Mouse (Mus musculus): ENCODE measurements at regions not wholly inside any gene's neighbourhood (a gene's known extent, or its start where the extent isn't known, plus 50 kb on each side); places are given as distances from the start of the nearest gene placed in this dataset.

DNA sequence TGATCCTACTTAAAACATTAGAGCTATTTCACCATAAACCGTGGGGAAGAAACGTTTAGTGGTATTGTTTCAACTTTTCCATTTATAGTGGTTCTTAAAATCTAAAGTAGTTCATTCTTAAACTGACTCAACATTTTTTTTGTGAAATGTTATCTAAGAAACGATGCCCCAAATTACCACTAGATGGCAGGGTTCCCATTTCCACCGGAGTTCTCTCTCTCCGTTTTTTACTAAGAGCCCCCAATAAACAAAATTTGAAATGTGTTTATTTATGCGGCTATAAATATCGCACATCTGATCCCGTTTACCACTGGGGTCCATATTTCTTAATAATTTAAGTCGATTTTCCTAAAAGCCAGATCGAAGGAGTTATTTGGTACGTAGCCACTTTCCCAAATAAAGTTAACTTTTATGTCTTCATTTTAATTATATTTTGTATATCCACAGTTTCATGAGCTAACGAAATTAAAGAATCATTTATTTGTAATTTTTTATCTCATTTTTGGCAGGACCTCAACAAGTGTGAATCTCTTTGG lies 586.5 kb upstream of the Lcorl start:
- TF ChIP-seq POLR2A (IDR thresholded peaks at IDR 0.05; ENCODE audit: low read depth, low read length) (no peak), CTCF (IDR thresholded peaks at IDR 0.05; ENCODE audit: extremely low read depth, insufficient read depth, insufficient read length, insufficient replicate concordance) (no peak)

Measured in spleen, adult 2 months (tissue).